Mouse (Mus musculus) Patski (cell line): ENCODE data around the gene Selenot. TPM values are rescaled to one million over a fixed set of nuclear protein-coding genes. Genes with fewer than 3 reads are reported as not detected.

Source experiments
- ATAC-seq: fragments of 100-300 bp; one replicate; pipeline ENCODE4 v1.8.0; 2021
- CTCF ChIA-PET: fragments of 350-600 bp; sonication (Branson Sonifier 250); formaldehyde crosslinking; loops from one replicate; lab custom pipeline; 2022; ENCODE audit warnings: inconsistent platforms; lab: Charles Lee
- POLR2A ChIA-PET: fragments of 350-600 bp; sonication (Branson Sonifier 250); formaldehyde crosslinking; loops from one replicate; lab custom pipeline; 2022; ENCODE audit warnings: antibody characterized with exemption, inconsistent platforms; lab: Charles Lee
- DNase-seq: peaks from one replicate; pipeline ENCODE4 v3.0.0-alpha.2; 2011; ENCODE audit warnings: low read depth, low spot score
- H3K27me3 ChIP-seq: fragments of 371-371 bp; one replicate; pipeline ENCODE4 v1.5.1; 2021
- CTCF ChIP-seq: fragments of 100-300 bp; IDR thresholded peaks from one replicate; pipeline ENCODE4 v1.5.1; 2021
- in situ Hi-C: fragments of 300-500 bp; cut with MboI; formaldehyde crosslinking; loops from 3 replicates; pipeline ENCODE4 v1.11.1; 2018; ENCODE audit warnings: low pct_unique_long_range_greater_than_20kb, mixed read lengths
- polyA plus RNA-seq: library from polyadenylated mRNA; unstranded; gene quantifications from one replicate; pipeline ENCODE4 v1.2.3, GENCODE M21; 2021

Gene Selenot
- polyA plus RNA-seq, 1 experiment from 2014 or later = 211 TPM

DNA sequence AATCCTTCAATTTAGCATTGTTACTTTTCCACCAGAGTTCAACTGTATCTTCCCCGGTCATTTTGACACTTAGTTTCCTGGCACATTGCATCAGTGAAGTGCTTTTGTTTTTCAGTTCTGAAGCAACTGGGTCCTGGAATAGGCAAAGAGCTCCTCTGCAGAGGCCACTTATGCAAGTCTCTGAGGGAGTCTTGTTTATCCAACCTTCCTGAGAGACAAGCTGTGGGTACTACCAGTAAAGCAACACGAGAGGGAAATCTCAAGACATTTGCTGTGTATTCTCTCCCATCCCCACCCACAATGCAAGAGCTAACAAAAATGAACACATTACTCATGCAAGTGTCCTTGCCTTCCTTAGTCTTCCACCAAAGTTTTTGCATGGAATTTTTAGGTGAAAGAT lies 55.3 kb downstream of the Selenot start:
- ChIA-PET CTCF (interaction anchor here (1.1 to 2.6 kb wide), 2 partner anchors 10 to 13 kb away, joined by 4 to 9 read pairs; no protein-coding TSS in a partner anchor), POLR2A (interaction anchor here (1.0 kb wide), 1 partner anchor 14 kb away, joined by 3 read pairs; no protein-coding TSS in a partner anchor)
- ATAC-seq = no peak
- in situ Hi-C loops = no loop called here
- no peak for TF ChIP-seq CTCF
- DNase-seq = no peak
- no peaks in the 10 kb centered on the region for H3K27me3 ChIP-seq

DNA sequence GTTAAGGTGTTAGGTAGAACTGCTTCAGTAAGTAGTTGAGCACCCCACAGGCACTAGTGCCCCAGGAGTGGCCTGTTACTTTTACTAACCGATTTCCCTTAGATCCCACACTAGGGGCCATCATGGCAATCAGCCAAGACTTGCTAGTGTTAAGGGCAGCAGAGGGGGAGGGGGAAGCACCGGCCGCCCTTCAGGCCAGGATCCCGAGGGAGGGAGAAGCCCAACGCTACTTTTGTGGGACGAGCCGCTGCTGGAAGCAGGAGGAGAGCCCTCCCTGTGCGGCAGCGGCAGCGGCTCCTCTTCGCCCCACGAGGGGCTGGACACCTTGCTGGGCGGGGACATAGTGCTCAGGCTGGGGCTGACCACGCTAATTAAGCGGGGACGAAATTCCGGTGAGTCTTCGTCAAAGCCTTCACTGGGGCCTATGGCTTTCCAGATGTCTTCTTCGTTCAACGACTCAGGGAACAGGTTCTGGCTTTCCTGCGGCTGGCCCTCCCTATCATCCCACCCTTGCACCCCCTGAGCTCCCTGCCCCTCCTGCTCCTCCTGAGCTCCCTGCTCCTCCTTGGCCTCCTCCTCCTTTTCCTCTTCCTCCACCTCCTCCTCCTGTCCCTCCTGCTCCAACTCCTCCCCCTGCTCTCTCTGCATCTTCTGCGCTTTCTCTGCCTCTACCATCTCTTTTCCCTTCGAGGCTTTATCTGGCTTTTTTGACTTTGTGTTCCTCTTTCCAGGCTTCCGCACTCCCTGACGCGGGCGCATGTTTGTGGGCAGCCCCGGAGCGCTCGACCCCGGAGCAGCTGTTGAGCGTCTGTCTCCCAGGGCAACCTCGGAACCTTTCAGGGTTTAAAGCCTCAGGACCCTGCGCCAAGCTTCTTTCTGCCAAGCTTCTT lies 60.2 kb downstream of the Selenot start, which contains the start of gene Erich6:
Gene Erich6, minus strand, starts transcription at position 802 of the 890 bp plus-strand sequence.
- ChIA-PET POLR2A (interaction anchor here (1.6 kb wide), 1 partner anchor 39 kb away, joined by 3 read pairs; no protein-coding TSS in a partner anchor), CTCF (interaction anchor here (1.0 to 2.1 kb wide), 3 partner anchors 13 to 40 kb away, joined by 3 to 4 read pairs (median 4); no protein-coding TSS in a partner anchor)
- peak; percentile 80 for ATAC-seq
- DNase-seq = no peak
- in situ Hi-C loops = no loop called here
- TF ChIP-seq CTCF = no peak
- H3K27me3 ChIP-seq = no peaks in the 10 kb centered on the region

Other genes with a start within 250 kb of the Selenot start
- 31.8 TPM for gene Tsc22d2, start 161.9 kb upstream of the Selenot start, polyA plus RNA-seq
- 85.4 TPM for gene Eif2a, start 50.8 kb upstream of the Selenot start, polyA plus RNA-seq
- 107 TPM for gene Serp1, start 50.7 kb upstream of the Selenot start, polyA plus RNA-seq
- 0.14 TPM for gene Erich6, start 60.6 kb downstream of the Selenot start, polyA plus RNA-seq
- 16.0 TPM for gene Siah2, start 115.8 kb downstream of the Selenot start, polyA plus RNA-seq
- not detected for gene Mindy4b-ps, start 245.7 kb downstream of the Selenot start, polyA plus RNA-seq